Mouse (Mus musculus) hindbrain, postnatal 0 days (tissue): ENCODE measurements around the gene Retnlb. TPM values are rescaled to one million over a fixed set of nuclear protein-coding genes. Genes with fewer than 3 reads are reported as not detected.
A peak's percentile ranks its signal among the peaks of the same experiment; 100 is the strongest.

ENCODE experiments used
- ATAC-seq: fragments of 200-750 bp; cut with Nextera tagmentation; 2 replicates; pipeline ENCODE4 v1.8.0; 2017; ENCODE audit warnings: mild to moderate bottlenecking, moderate TSS enrichment, moderate library complexity
- DNase-seq: peaks from one replicate; pipeline ENCODE4 v3.0.0-alpha.2; 2015; ENCODE audit warnings: low spot score
- H3K27ac ChIP-seq: fragments of 300-500 bp; sonication (generic); 2 replicates; pipeline ENCODE4 v1.5.1; 2014; ENCODE audit warnings: mild to moderate bottlenecking
- H3K27me3 ChIP-seq: fragments of 300-500 bp; sonication (generic); 2 replicates; pipeline ENCODE4 v1.6.1; 2014; ENCODE audit warnings: low read length, mixed read lengths; ENCODE audit not compliant: insufficient read depth
- H3K36me3 ChIP-seq: fragments of 300-500 bp; sonication (generic); 2 replicates; pipeline ENCODE4 v1.6.1; 2014; ENCODE audit warnings: low read length, mixed read lengths; ENCODE audit not compliant: insufficient read depth
- H3K4me1 ChIP-seq: fragments of 300-500 bp; sonication (generic); 2 replicates; pipeline ENCODE4 v1.6.1; 2014; ENCODE audit warnings: antibody characterized with exemption, low read length, mixed read lengths; ENCODE audit not compliant: insufficient read depth
- H3K4me2 ChIP-seq: fragments of 300-500 bp; sonication (generic); 2 replicates; pipeline ENCODE4 v1.6.1; 2014; ENCODE audit warnings: low read depth, mild to moderate bottlenecking, low read length, moderate library complexity, mixed read lengths
- H3K4me3 ChIP-seq: fragments of 300-500 bp; sonication (generic); 2 replicates; pipeline ENCODE4 v1.5.1; 2014; ENCODE audit warnings: low read length
- H3K9ac ChIP-seq: fragments of 300-500 bp; sonication (generic); replicated peaks from 2 replicates; pipeline ENCODE4 v1.6.1; 2014; ENCODE audit warnings: mild to moderate bottlenecking, low read length, moderate library complexity, mixed read lengths
- H3K9me3 ChIP-seq: fragments of 300-500 bp; sonication (generic); 2 replicates; pipeline ENCODE4 v1.6.1; 2016; ENCODE audit warnings: low read length, mixed read lengths
- CTCF ChIP-seq: IDR thresholded peaks from 2 replicates; pipeline ENCODE4 v1.5.1; 2016; ENCODE audit warnings: antibody characterized with exemption, control low read depth, low read depth
- WGBS: fragments of 180-500 bp; shearing (Covaris S2); extraction: QIAGEN DNeasy Blood & Tissue Kit; methylation state at CpG from one replicate; pipeline ENCODE4 v1.1.7; 2014; 5-methylcytosine and 5-hydroxymethylcytosine counted together
- polyA plus RNA-seq: library from polyadenylated mRNA; unstranded; fragments of >200 nt; fragmentation: Nextera tagmentation; extraction: Ambion mirVana; gene quantifications from 2 replicates; pipeline ENCODE4 v1.2.1, GENCODE M21; 2015
- total RNA-seq: library from RNA; depleted of rRNA; stranded (reverse); fragments of >200 nt; gene quantifications from 2 replicates; pipeline ENCODE4 v1.2.3, GENCODE M21; 2014

Retnlb gene
- total and polyA plus RNA-seq, 2 experiments from 2014 or later: not detected

DNA sequence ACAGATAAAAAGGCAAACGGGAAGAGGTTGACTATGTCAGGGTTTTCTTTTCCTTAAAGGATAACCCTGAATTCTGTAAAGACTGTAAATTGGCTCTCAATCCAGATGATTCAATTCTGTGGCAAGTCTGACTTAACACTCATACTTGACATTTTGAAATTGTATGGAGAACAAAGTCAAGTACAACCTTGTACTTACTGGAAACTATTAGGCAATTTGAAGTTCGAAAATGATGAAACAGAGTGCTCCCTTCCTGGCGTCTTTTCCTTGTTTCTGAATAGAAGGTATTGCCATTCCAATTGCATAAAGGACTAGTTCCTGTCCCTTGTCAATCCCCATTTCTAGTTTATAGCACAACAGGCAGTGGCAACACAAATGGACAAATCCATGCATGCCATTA lies 17.2 kb upstream of the Retnlb start:
- H3K9ac ChIP-seq: no peak overlapping the region
- ATAC-seq (no peak), DNase-seq (no peak)
- H3K36me3 ChIP-seq: no peaks in the 10 kb centered on the region
- no peaks in the 10 kb centered on the region for H3K27me3 ChIP-seq
- H3K4me2 ChIP-seq: no peak overlapping the region
- 82% methylated on average over 3 of the region's 3 CpGs for WGBS
- no peaks in the 10 kb centered on the region for H3K4me1 ChIP-seq
- TF ChIP-seq CTCF: no peak
- no peaks in the 10 kb centered on the region for H3K9me3 ChIP-seq
- no peak overlapping the region for H3K27ac ChIP-seq
- H3K4me3 ChIP-seq: no peak overlapping the region

DNA sequence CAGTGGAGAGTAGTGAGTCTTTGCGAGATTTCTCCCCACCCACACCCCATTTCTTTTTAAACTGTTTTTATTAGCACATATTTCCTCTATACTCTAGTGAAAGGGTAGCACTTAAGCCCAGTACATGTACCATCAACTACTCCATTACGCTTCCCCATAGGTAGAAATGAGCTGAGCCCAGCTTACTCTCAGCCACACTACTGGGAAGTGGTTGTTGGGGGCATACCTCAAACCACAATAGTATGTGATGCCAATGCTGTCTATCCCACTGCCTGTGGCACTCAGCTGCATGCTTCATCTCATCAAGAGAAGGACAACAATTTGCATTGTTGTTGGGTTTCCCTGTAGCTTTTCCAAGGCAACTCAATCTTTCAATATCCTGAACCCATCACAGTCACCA lies 15.8 kb upstream of the Retnlb start:
- DNase-seq (no peak), ATAC-seq (no peak)
- H3K27ac ChIP-seq: no peak overlapping the region
- H3K4me1 ChIP-seq: no peaks in the 10 kb centered on the region
- no peaks in the 10 kb centered on the region for H3K9me3 ChIP-seq
- WGBS: 93% methylated on average over 2 of the region's 2 CpGs
- TF ChIP-seq CTCF: no peak
- H3K36me3 ChIP-seq: no peaks in the 10 kb centered on the region
- no peaks in the 10 kb centered on the region for H3K27me3 ChIP-seq
- no peak overlapping the region for H3K4me3 ChIP-seq
- no peak overlapping the region for H3K9ac ChIP-seq
- H3K4me2 ChIP-seq: no peak overlapping the region

DNA sequence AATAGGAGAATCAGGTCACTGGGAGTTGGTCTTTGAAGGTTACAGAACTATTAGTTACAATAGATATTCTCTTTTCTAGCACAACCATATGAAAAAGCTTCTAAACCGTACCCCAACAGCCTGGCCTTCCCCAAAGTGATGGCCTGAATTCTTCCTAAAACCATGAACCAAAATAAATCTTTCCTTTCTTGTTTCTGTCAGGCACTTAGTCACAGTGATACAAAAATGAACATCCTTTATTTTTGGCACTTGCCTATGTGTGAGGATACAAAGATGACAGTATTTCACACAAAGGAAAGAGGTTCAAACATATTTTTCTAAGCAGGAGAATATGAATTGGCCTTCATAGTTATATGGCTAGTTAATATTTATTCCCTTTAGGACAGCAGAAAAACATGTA lies 11.2 kb upstream of the Retnlb start:
- no peaks in the 10 kb centered on the region for H3K27me3 ChIP-seq
- no peak overlapping the region for H3K4me2 ChIP-seq
- no peaks in the 10 kb centered on the region for H3K4me1 ChIP-seq
- WGBS: 91% methylated on average over 1 of the region's 1 CpGs
- H3K9me3 ChIP-seq: no peaks in the 10 kb centered on the region
- no peak for ATAC-seq
- no peaks in the 10 kb centered on the region for H3K36me3 ChIP-seq
- DNase-seq: no peak
- no peak for TF ChIP-seq CTCF
- no peak overlapping the region for H3K27ac ChIP-seq
- no peak overlapping the region for H3K9ac ChIP-seq
- no peak overlapping the region for H3K4me3 ChIP-seq

DNA sequence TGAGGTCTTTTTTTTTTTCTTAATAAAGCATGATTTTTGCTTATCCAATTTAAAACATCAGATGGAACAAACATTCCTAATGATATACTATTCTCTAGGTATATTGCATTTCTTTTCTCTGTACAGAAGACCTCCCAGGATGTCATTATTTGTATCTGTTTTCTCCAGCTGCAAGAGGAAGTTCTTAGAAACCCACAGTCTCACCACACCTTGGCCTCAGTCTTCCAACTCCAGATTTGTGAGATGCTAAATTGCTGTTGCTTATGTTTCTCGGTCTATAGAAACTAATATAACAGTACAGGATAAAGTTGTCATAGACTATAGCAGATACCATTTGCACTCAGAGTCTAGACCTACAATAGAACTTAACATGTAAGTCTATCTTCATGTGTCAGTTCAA lies 10.1 kb upstream of the Retnlb start:
- H3K36me3 ChIP-seq: no peaks in the 10 kb centered on the region
- DNase-seq (no peak), ATAC-seq (no peak)
- H3K9me3 ChIP-seq: no peaks in the 10 kb centered on the region
- H3K4me3 ChIP-seq: no peak overlapping the region
- H3K27me3 ChIP-seq: no peaks in the 10 kb centered on the region
- 87% methylated on average over 1 of the region's 1 CpGs for WGBS
- H3K4me1 ChIP-seq: no peaks in the 10 kb centered on the region
- H3K9ac ChIP-seq: no peak overlapping the region
- H3K4me2 ChIP-seq: no peak overlapping the region
- H3K27ac ChIP-seq: no peak overlapping the region
- no peak for TF ChIP-seq CTCF

DNA sequence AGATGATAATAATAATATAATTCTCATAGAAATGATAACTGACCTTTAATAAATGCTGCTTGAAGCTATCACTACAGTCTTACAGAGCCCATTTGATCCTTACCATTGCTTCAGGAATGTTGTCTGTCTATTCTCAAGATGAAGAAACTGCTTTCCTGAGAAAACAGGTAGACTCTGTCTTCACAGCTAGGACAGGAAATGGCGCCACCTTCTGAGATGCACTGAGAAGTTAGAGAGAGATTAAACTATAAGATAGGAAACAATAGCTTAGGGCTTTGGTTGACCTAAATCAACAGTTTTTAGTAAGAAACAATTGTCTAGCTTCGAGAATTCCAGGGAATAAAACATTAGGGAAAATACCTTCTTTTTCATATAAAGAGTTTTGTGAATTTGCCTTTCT lies 7.3 kb upstream of the Retnlb start:
- Histone ChIP-seq H3K4me3 (no peak overlapping the region), H3K36me3 (no peaks in the 10 kb centered on the region), H3K9me3 (no peaks in the 10 kb centered on the region), H3K4me1 (no peaks in the 10 kb centered on the region), H3K27ac (no peak overlapping the region), H3K27me3 (no peaks in the 10 kb centered on the region), H3K9ac (no peak overlapping the region), H3K4me2 (no peak overlapping the region)
- TF ChIP-seq CTCF: peak; percentile 51
- WGBS: 59% methylated on average over 2 of the region's 2 CpGs
- ATAC-seq: no peak
- peak; percentile 43 for DNase-seq

DNA sequence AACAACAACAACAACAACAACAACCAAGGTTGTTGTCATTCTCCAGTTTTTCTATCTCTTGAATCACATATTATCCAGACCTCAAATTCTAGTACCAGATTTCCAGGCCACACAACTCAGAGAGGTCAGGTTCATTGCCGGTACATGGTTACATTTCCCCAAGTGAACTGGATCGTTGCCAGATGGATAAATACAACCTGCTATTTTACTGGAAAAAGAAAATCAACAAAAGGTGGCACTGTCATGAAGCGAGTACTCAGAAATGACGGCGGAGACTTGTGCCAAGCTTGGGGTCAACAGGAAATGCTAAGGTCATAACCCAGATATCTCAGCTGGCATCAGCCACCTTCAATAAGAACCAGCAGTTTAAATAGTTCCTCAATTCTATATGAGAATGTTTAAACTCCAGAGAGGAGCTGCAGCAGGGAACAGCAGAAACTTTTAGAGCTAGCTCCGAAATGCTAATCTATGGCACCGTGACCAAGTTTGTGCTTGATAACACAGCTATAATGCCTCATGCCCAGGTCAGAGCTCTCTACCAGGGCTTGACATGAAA lies 4.7 kb upstream of the Retnlb start:
- Histone ChIP-seq H3K4me3 (no peak overlapping the region), H3K36me3 (no peaks in the 10 kb centered on the region), H3K27ac (no peak overlapping the region), H3K4me1 (no peaks in the 10 kb centered on the region), H3K27me3 (no peaks in the 10 kb centered on the region), H3K9me3 (no peaks in the 10 kb centered on the region), H3K9ac (no peak overlapping the region), H3K4me2 (no peak overlapping the region)
- DNase-seq: no peak
- 76% methylated on average over 7 of the region's 7 CpGs for WGBS
- TF ChIP-seq CTCF: no peak
- no peak for ATAC-seq

DNA sequence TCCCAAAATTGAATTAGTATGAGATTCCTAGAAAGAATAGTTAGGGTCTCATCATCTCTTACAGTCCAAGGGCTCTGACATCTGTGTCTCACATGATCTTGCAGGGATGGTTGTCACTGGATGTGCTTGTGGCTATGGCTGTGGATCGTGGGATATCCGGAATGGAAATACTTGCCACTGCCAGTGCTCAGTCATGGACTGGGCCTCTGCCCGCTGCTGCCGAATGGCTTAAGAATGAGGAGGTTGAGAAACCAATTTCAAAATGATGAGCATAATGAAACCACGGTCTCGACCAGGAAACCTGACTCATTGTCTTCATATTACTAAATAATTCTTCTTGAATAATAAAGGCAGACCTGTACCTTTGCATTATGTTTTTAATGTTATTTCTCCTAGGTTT lies 1.9 kb downstream of the Retnlb start:
- Histone ChIP-seq H3K36me3 (no peaks in the 10 kb centered on the region), H3K4me3 (no peak overlapping the region), H3K9me3 (no peaks in the 10 kb centered on the region), H3K27me3 (no peaks in the 10 kb centered on the region), H3K27ac (no peak overlapping the region), H3K4me2 (no peak overlapping the region), H3K9ac (no peak overlapping the region), H3K4me1 (no peaks in the 10 kb centered on the region)
- ATAC-seq (no peak), DNase-seq (no peak)
- TF ChIP-seq CTCF: no peak
- 93% methylated on average over 6 of the region's 6 CpGs for WGBS
